Mouse (Mus musculus) liver, embryonic 14.5 days (tissue): Measurements from ENCODE around the gene Tssk4. TPM values are rescaled to one million over a fixed set of nuclear protein-coding genes. Genes with fewer than 3 reads are reported as not detected.

ENCODE experiments used
- ATAC-seq: fragments of 200-750 bp; cut with Nextera tagmentation; 2 replicates; pipeline ENCODE4 v1.8.0; 2017; ENCODE audit warnings: moderate number of reproducible peaks, mild to moderate bottlenecking, moderate library complexity; ENCODE audit not compliant: insufficient read depth
- DNase-seq, 3 experiments: peaks; one replicate each; pipeline ENCODE4 v3.0.0-alpha.2; 2012 to 2013; ENCODE audit warnings: low read depth in 3 of 3, low spot score in 3 of 3
- H3K27ac ChIP-seq: fragments of 300-500 bp; sonication (generic); 2 replicates; pipeline ENCODE4 v1.5.1; 2014; ENCODE audit warnings: moderate library complexity, mild to moderate bottlenecking, control low read depth, inconsistent platforms
- H3K27me3 ChIP-seq: fragments of 300-500 bp; sonication (generic); 2 replicates; pipeline ENCODE4 v1.6.1; 2014; ENCODE audit warnings: mild to moderate bottlenecking, low read length, moderate library complexity; ENCODE audit not compliant: control insufficient read depth, insufficient read depth
- H3K36me3 ChIP-seq: fragments of 300-500 bp; sonication (generic); replicated peaks from 2 replicates; pipeline ENCODE4 v1.6.1; 2014; ENCODE audit warnings: low read depth; ENCODE audit not compliant: control insufficient read depth, insufficient read depth
- H3K4me1 ChIP-seq, 2 experiments: fragments of 200-500 bp in 1 of 2; fragments of 300-500 bp in 1 of 2; sonication (generic) in 1 of 2; replicated peaks; 2 replicates each; pipeline ENCODE4 v1.6.1; 2012 to 2014; ENCODE audit warnings: antibody characterized with exemption in 1 of 2, inconsistent platforms in 1 of 2, low read length in 1 of 2; ENCODE audit not compliant: control insufficient read depth in 2 of 2, insufficient read depth in 2 of 2
- H3K4me2 ChIP-seq: fragments of 300-500 bp; sonication (generic); 2 replicates; pipeline ENCODE4 v1.6.1; 2014; ENCODE audit warnings: low read depth, mild to moderate bottlenecking, control low read depth, moderate library complexity
- H3K4me3 ChIP-seq, 2 experiments: fragments of 200-500 bp in 1 of 2; fragments of 300-500 bp in 1 of 2; sonication (generic) in 1 of 2; 2 replicates each; pipeline ENCODE4 v1.5.1; 2012 to 2014; ENCODE audit warnings: low read depth in 2 of 2, low read length in 2 of 2, mild to moderate bottlenecking in 2 of 2, control low read depth in 1 of 2, inconsistent platforms in 1 of 2, moderate library complexity in 1 of 2; ENCODE audit not compliant: insufficient read depth in 1 of 2
- H3K9ac ChIP-seq: fragments of 300-500 bp; sonication (generic); replicated peaks from 2 replicates; pipeline ENCODE4 v1.6.1; 2014; ENCODE audit warnings: mild to moderate bottlenecking, control low read depth, moderate library complexity
- H3K9me3 ChIP-seq: fragments of 300-500 bp; sonication (generic); 2 replicates; pipeline ENCODE4 v1.6.1; 2016; ENCODE audit warnings: low read length, mixed read lengths; ENCODE audit not compliant: control insufficient read depth
- CTCF ChIP-seq: IDR thresholded peaks from 2 replicates; pipeline ENCODE4 v1.5.1; 2016; ENCODE audit warnings: antibody characterized with exemption, low read depth, control low read depth
- EP300 ChIP-seq: IDR thresholded peaks from 2 replicates; pipeline ENCODE4 v1.6.1; 2016; ENCODE audit warnings: antibody characterized with exemption, low read depth
- WGBS: fragments of 180-500 bp; shearing (Covaris S2); extraction: QIAGEN DNeasy Blood & Tissue Kit; methylation state at CpG from one replicate; pipeline ENCODE4 v1.1.7; 2014; ENCODE audit not compliant: insufficient replicate concordance; 5-methylcytosine and 5-hydroxymethylcytosine counted together
- polyA plus RNA-seq, 2 experiments: library from polyadenylated mRNA; depleted of rRNA in 1 of 2; stranded (reverse) in 1 of 2; unstranded in 1 of 2; fragments of >200 nt; fragmentation: Nextera tagmentation in 1 of 2; extraction: Ambion mirVana in 1 of 2; gene quantifications; 2 replicates each; pipeline versions ENCODE4 v1.2.1 to v1.2.3; 2012 to 2014

Tssk4 gene
- polyA plus RNA-seq, 2 experiments: 0.19 to 0.39 TPM

- H3K4me1 ChIP-seq: peaks cover 2 to 9% of the 10 kb centered on the region in 2 experiments; a peak in 3 of 4 replicates
- peaks cover 27% of the 10 kb centered on the region for H3K36me3 ChIP-seq
- WGBS: 14% methylated on average over 3 of the region's 3 CpGs
- H3K27ac ChIP-seq: peak overlapping the region; percentile 80
- H3K27me3 ChIP-seq: no peaks in the 10 kb centered on the region
- peak overlapping the region; percentile 85 for H3K4me2 ChIP-seq
- peak overlapping the region; percentile 76 for H3K9ac ChIP-seq
- no peaks in the 10 kb centered on the region for H3K9me3 ChIP-seq
- H3K4me3 ChIP-seq: peak overlapping the region; percentile 79 to 91
- ATAC-seq: peak; percentile 14; the same call in 1 of the 2 replicates
- no peak for DNase-seq
- no peak for TF ChIP-seq EP300
These were observed 32.1 kb downstream of the Tssk4 start for GRCm38 (mm10) chr14:55682118-55682493.

DNA sequence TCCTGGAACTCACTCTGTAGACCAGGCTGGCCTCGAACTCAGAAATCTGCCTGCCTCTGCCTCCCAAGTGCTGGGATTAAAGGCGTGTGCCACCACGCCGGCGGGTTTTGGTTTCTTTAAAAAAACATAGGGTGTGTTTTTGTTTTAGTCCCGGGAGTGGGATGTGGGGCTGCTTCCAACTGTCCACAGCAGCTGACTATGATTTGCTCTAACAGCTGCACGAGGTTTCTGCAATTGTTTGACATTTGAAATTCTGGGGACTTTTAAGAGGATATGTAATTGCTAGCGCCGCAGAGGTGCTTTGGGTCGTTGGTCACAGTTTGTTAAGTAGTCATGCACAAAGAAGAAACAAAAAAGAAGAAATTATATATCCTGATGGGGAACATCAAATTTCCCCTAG is 39.4 kb downstream of the Tssk4 start:
- no peak for ATAC-seq
- Histone ChIP-seq H3K27me3 (no peaks in the 10 kb centered on the region), H3K9me3 (no peaks in the 10 kb centered on the region), H3K4me2 (no peak overlapping the region), H3K9ac (no peak overlapping the region), H3K36me3 (no peaks in the 10 kb centered on the region), H3K4me1 (no peaks in the 10 kb centered on the region), H3K27ac (no peak overlapping the region), H3K4me3 (no peak overlapping the region)
- DNase-seq: no peak
- WGBS: 59% methylated on average over 10 of the region's 10 CpGs
- TF ChIP-seq CTCF (no peak), EP300 (no peak)

DNA sequence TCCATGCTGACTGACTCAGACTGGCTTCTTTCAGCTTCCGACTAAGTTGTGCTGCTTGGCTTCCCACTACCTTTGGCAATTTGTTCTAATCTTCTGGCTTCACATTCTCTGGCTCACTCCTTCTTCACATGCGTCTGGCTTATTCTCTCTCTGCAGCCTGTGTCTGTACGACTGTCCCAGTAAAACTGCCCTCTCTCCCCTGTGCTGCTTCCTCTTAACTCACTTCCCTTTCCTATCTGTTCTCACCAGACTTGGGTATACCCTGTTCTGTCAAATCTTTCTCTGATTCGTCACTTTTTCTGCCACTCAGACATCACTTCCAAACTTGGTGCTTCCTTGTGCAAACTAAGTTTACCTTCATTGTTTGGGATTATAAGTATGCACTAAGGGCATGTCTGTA is 47.2 kb downstream of the Tssk4 start:
- no peak overlapping the region for H3K9ac ChIP-seq
- WGBS: 46% methylated on average over 4 of the region's 4 CpGs
- H3K9me3 ChIP-seq: no peaks in the 10 kb centered on the region
- H3K4me1 ChIP-seq: 0 out of 4 replicates have a peak, but pooled peaks cover 0 to 2% of the 10 kb centered on the region in 2 experiments
- H3K27me3 ChIP-seq: no peaks in the 10 kb centered on the region
- TF ChIP-seq CTCF: no peak
- TF ChIP-seq EP300: no peak
- ATAC-seq (no peak), DNase-seq (no peak)
- H3K27ac ChIP-seq: no peak overlapping the region
- H3K4me3 ChIP-seq: no peak overlapping the region
- no peaks in the 10 kb centered on the region for H3K36me3 ChIP-seq
- H3K4me2 ChIP-seq: no peak overlapping the region

- Histone ChIP-seq H3K27ac (no peak overlapping the region), H3K9ac (no peak overlapping the region), H3K9me3 (no peaks in the 10 kb centered on the region), H3K27me3 (no peaks in the 10 kb centered on the region), H3K36me3 (no peaks in the 10 kb centered on the region), H3K4me3 (no peak overlapping the region), H3K4me1 (peaks cover 0 to 8% of the 10 kb centered on the region in 2 experiments; a peak in 1 of 4 replicates), H3K4me2 (no peak overlapping the region)
- ATAC-seq (no peak), DNase-seq (no peak)
- WGBS: 66% methylated on average over 9 of the region's 9 CpGs
- no peak for TF ChIP-seq EP300
- TF ChIP-seq CTCF: no peak
These were observed 51.1 kb downstream of the Tssk4 start for GRCm38 (mm10) chr14:55701131-55701530.

Other genes with a start within 250 kb of the Tssk4 start
Only the 30 nearest of the 34 such genes appear.
- 40.3 and 44.1 TPM in 2 replicates for gene Dhrs4, start 171.4 kb upstream of the Tssk4 start, polyA plus RNA-seq (2012; rRNA removed)
- gene Dhrs4, start 171.4 kb upstream of the Tssk4 start, polyA plus RNA-seq (2014; fragmentation: Nextera tagmentation; extraction: Ambion mirVana): 40.4 and 42.2 TPM in 2 replicates
- gene Carmil3, start 159.5 kb upstream of the Tssk4 start, polyA plus RNA-seq (2012; rRNA removed): 2.6 TPM in 2 replicates
- 0.32 and 0.45 TPM in 2 replicates for gene Carmil3, start 159.5 kb upstream of the Tssk4 start, polyA plus RNA-seq (2014; fragmentation: Nextera tagmentation; extraction: Ambion mirVana)
- 0.05 and 0.06 TPM in 2 replicates for gene Cpne6, start 139.7 kb upstream of the Tssk4 start, polyA plus RNA-seq (2012; rRNA removed)
- not detected in 2 replicates for gene Cpne6, start 139.7 kb upstream of the Tssk4 start, polyA plus RNA-seq (2014; fragmentation: Nextera tagmentation; extraction: Ambion mirVana)
- gene Nrl, start 125.2 kb upstream of the Tssk4 start, polyA plus RNA-seq (2012; rRNA removed): not detected in 2 replicates
- not detected in 2 replicates for gene Nrl, start 125.2 kb upstream of the Tssk4 start, polyA plus RNA-seq (2014; fragmentation: Nextera tagmentation; extraction: Ambion mirVana)
- 19.6 and 21.9 TPM in 2 replicates for gene Pck2, start 109.9 kb upstream of the Tssk4 start, polyA plus RNA-seq (2012; rRNA removed)
- 15.6 and 20.6 TPM in 2 replicates for gene Pck2, start 109.9 kb upstream of the Tssk4 start, polyA plus RNA-seq (2014; fragmentation: Nextera tagmentation; extraction: Ambion mirVana)
- gene Dcaf11, start 90.2 kb upstream of the Tssk4 start, polyA plus RNA-seq (2012; rRNA removed): 25.4 and 30.9 TPM in 2 replicates
- 47.5 and 51.2 TPM in 2 replicates for gene Dcaf11, start 90.2 kb upstream of the Tssk4 start, polyA plus RNA-seq (2014; fragmentation: Nextera tagmentation; extraction: Ambion mirVana)
- 0.95 and 1.3 TPM in 2 replicates for gene A730061H03Rik, start 89.8 kb upstream of the Tssk4 start, polyA plus RNA-seq (2012; rRNA removed)
- gene A730061H03Rik, start 89.8 kb upstream of the Tssk4 start, polyA plus RNA-seq (2014; fragmentation: Nextera tagmentation; extraction: Ambion mirVana): 1.8 and 2.1 TPM in 2 replicates
- 0.19 and 0.38 TPM in 2 replicates for gene Fitm1, start 74.6 kb upstream of the Tssk4 start, polyA plus RNA-seq (2012; rRNA removed)
- gene Fitm1, start 74.6 kb upstream of the Tssk4 start, polyA plus RNA-seq (2014; fragmentation: Nextera tagmentation; extraction: Ambion mirVana): 0.37 and 0.58 TPM in 2 replicates
- gene Psme1, start 72.1 kb upstream of the Tssk4 start, polyA plus RNA-seq (2012; rRNA removed): 32.0 and 51.1 TPM in 2 replicates
- gene Psme1, start 72.1 kb upstream of the Tssk4 start, polyA plus RNA-seq (2014; fragmentation: Nextera tagmentation; extraction: Ambion mirVana): 99.9 and 103 TPM in 2 replicates
- 19.2 and 20.3 TPM in 2 replicates for gene Emc9, start 64.9 kb upstream of the Tssk4 start, polyA plus RNA-seq (2012; rRNA removed)
- gene Emc9, start 64.9 kb upstream of the Tssk4 start, polyA plus RNA-seq (2014; fragmentation: Nextera tagmentation; extraction: Ambion mirVana): 32.8 and 33.0 TPM in 2 replicates
- 36.2 and 56.0 TPM in 2 replicates for gene Psme2, start 59.1 kb upstream of the Tssk4 start, polyA plus RNA-seq (2012; rRNA removed)
- 181 and 190 TPM in 2 replicates for gene Psme2, start 59.1 kb upstream of the Tssk4 start, polyA plus RNA-seq (2014; fragmentation: Nextera tagmentation; extraction: Ambion mirVana)
- 6.2 and 6.5 TPM in 2 replicates for gene Rnf31, start 58.5 kb upstream of the Tssk4 start, polyA plus RNA-seq (2012; rRNA removed)
- gene Rnf31, start 58.5 kb upstream of the Tssk4 start, polyA plus RNA-seq (2014; fragmentation: Nextera tagmentation; extraction: Ambion mirVana): 6.6 and 7.6 TPM in 2 replicates
- 13.5 and 15.1 TPM in 2 replicates for gene Irf9, start 46.6 kb upstream of the Tssk4 start, polyA plus RNA-seq (2012; rRNA removed)
- 11.2 and 13.8 TPM in 2 replicates for gene Irf9, start 46.6 kb upstream of the Tssk4 start, polyA plus RNA-seq (2014; fragmentation: Nextera tagmentation; extraction: Ambion mirVana)
- gene Rec8, start 32.1 kb upstream of the Tssk4 start, polyA plus RNA-seq (2012; rRNA removed): 1.7 and 1.9 TPM in 2 replicates
- gene Rec8, start 32.1 kb upstream of the Tssk4 start, polyA plus RNA-seq (2014; fragmentation: Nextera tagmentation; extraction: Ambion mirVana): 0.87 and 1.0 TPM in 2 replicates
- gene Ipo4, start 14.2 kb upstream of the Tssk4 start, polyA plus RNA-seq (2012; rRNA removed): 13.5 and 27.6 TPM in 2 replicates
- 22.6 and 27.9 TPM in 2 replicates for gene Ipo4, start 14.2 kb upstream of the Tssk4 start, polyA plus RNA-seq (2014; fragmentation: Nextera tagmentation; extraction: Ambion mirVana)
- 2.0 and 3.4 TPM in 2 replicates for gene Gm49378, start 12.3 kb upstream of the Tssk4 start, polyA plus RNA-seq (2012; rRNA removed)
- gene Gm49378, start 12.3 kb upstream of the Tssk4 start, polyA plus RNA-seq (2014; fragmentation: Nextera tagmentation; extraction: Ambion mirVana): 2.0 and 2.9 TPM in 2 replicates
- gene Tm9sf1, start 6.4 kb upstream of the Tssk4 start, polyA plus RNA-seq (2012; rRNA removed): 26.4 and 33.2 TPM in 2 replicates
- gene Tm9sf1, start 6.4 kb upstream of the Tssk4 start, polyA plus RNA-seq (2014; fragmentation: Nextera tagmentation; extraction: Ambion mirVana): 42.8 and 45.4 TPM in 2 replicates
- gene Mdp1, start 10.3 kb downstream of the Tssk4 start, polyA plus RNA-seq (2012; rRNA removed): 11.6 and 13.4 TPM in 2 replicates
- gene Mdp1, start 10.3 kb downstream of the Tssk4 start, polyA plus RNA-seq (2014; fragmentation: Nextera tagmentation; extraction: Ambion mirVana): 15.5 and 16.6 TPM in 2 replicates
- gene Gmpr2, start 21.8 kb downstream of the Tssk4 start, polyA plus RNA-seq (2012; rRNA removed): 10.6 and 14.1 TPM in 2 replicates
- 17.9 and 18.2 TPM in 2 replicates for gene Gmpr2, start 21.8 kb downstream of the Tssk4 start, polyA plus RNA-seq (2014; fragmentation: Nextera tagmentation; extraction: Ambion mirVana)
- 101 and 168 TPM in 2 replicates for gene Nedd8, start 21.9 kb downstream of the Tssk4 start, polyA plus RNA-seq (2012; rRNA removed)
- 279 and 286 TPM in 2 replicates for gene Nedd8, start 21.9 kb downstream of the Tssk4 start, polyA plus RNA-seq (2014; fragmentation: Nextera tagmentation; extraction: Ambion mirVana)
- 13.4 and 16.6 TPM in 2 replicates for gene Tinf2, start 31.6 kb downstream of the Tssk4 start, polyA plus RNA-seq (2012; rRNA removed)
- gene Tinf2, start 31.6 kb downstream of the Tssk4 start, polyA plus RNA-seq (2014; fragmentation: Nextera tagmentation; extraction: Ambion mirVana): 19.0 and 19.3 TPM in 2 replicates
- gene Tgm1, start 63.7 kb downstream of the Tssk4 start, polyA plus RNA-seq (2012; rRNA removed): 2.0 and 2.4 TPM in 2 replicates
- 2.0 and 2.3 TPM in 2 replicates for gene Tgm1, start 63.7 kb downstream of the Tssk4 start, polyA plus RNA-seq (2014; fragmentation: Nextera tagmentation; extraction: Ambion mirVana)
- 10.9 and 12.8 TPM in 2 replicates for gene Rabggta, start 72.1 kb downstream of the Tssk4 start, polyA plus RNA-seq (2012; rRNA removed)
- gene Rabggta, start 72.1 kb downstream of the Tssk4 start, polyA plus RNA-seq (2014; fragmentation: Nextera tagmentation; extraction: Ambion mirVana): 7.4 and 8.1 TPM in 2 replicates
- 21.2 and 31.0 TPM in 2 replicates for gene Dhrs1, start 95.5 kb downstream of the Tssk4 start, polyA plus RNA-seq (2012; rRNA removed)
- 34.4 and 40.4 TPM in 2 replicates for gene Dhrs1, start 95.5 kb downstream of the Tssk4 start, polyA plus RNA-seq (2014; fragmentation: Nextera tagmentation; extraction: Ambion mirVana)
- 13.1 and 13.2 TPM in 2 replicates for gene Nop9, start 95.5 kb downstream of the Tssk4 start, polyA plus RNA-seq (2012; rRNA removed)
- gene Nop9, start 95.5 kb downstream of the Tssk4 start, polyA plus RNA-seq (2014; fragmentation: Nextera tagmentation; extraction: Ambion mirVana): 20.8 and 27.5 TPM in 2 replicates
- 37.3 and 42.1 TPM in 2 replicates for gene Cideb, start 108.3 kb downstream of the Tssk4 start, polyA plus RNA-seq (2012; rRNA removed)
- gene Cideb, start 108.3 kb downstream of the Tssk4 start, polyA plus RNA-seq (2014; fragmentation: Nextera tagmentation; extraction: Ambion mirVana): 40.0 and 42.8 TPM in 2 replicates
- gene Ltb4r2, start 111.2 kb downstream of the Tssk4 start, polyA plus RNA-seq (2012; rRNA removed): 0.65 and 0.67 TPM in 2 replicates
- 0.39 and 0.67 TPM in 2 replicates for gene Ltb4r2, start 111.2 kb downstream of the Tssk4 start, polyA plus RNA-seq (2014; fragmentation: Nextera tagmentation; extraction: Ambion mirVana)
- gene Ltb4r1, start 115.8 kb downstream of the Tssk4 start, polyA plus RNA-seq (2012; rRNA removed): 2.9 and 3.3 TPM in 2 replicates
- 1.7 and 2.7 TPM in 2 replicates for gene Ltb4r1, start 115.8 kb downstream of the Tssk4 start, polyA plus RNA-seq (2014; fragmentation: Nextera tagmentation; extraction: Ambion mirVana)
- 0.88 and 1.0 TPM in 2 replicates for gene Adcy4, start 133.9 kb downstream of the Tssk4 start, polyA plus RNA-seq (2012; rRNA removed)
- 0.66 and 1.2 TPM in 2 replicates for gene Adcy4, start 133.9 kb downstream of the Tssk4 start, polyA plus RNA-seq (2014; fragmentation: Nextera tagmentation; extraction: Ambion mirVana)
- 13.1 and 15.1 TPM in 2 replicates for gene Ripk3, start 138.7 kb downstream of the Tssk4 start, polyA plus RNA-seq (2012; rRNA removed)
- 18.2 and 22.0 TPM in 2 replicates for gene Ripk3, start 138.7 kb downstream of the Tssk4 start, polyA plus RNA-seq (2014; fragmentation: Nextera tagmentation; extraction: Ambion mirVana)